In the genomic region with DNA sequence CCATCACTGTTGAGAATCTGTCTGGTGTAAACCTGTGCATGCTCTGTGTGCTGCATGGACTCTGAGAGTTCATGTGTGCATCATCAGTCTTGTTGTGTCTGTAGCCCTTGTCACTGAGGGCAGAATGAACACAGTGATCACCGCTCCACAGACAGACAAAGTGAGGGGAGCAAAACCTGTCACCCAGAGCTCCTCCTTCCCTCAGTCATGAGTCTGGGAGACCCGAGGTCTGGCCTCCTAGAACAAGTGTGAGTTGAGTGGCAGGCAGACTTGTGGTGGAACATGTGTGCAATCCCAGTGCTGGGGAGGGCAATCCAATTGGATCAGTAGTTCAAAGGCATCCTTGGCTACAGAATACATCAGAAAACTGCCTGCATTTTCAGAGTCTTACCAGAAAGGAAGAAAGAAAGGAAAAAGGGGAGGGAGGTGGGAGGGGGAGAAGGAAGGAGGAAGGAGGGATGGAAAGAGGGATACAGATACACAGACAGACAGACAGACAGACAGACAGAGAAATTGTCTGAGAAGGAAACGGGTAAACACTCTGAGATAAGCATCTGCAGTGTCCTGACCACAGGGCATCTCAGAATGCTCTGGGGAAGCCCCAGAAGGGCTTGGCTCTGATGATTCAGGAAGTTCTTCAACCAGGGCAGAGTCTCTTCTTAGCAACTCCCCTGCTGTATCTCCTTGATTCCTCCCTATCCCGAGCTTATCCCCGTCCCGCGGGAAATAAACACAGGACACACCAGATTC, we compare ENCODE assay signal across 8 mouse cellular contexts. TPM values are rescaled to one million over a fixed set of nuclear protein-coding genes. Genes with fewer than 3 reads are reported as not detected.
DNase-seq lines count a peak whose midpoint lies in the region; ATAC-seq lines count a peak whose summit lies in the region.

No protein-coding gene starts in this region.

- H3K4me3 ChIP-seq in liver, embryonic 11.5 days (ENCODE audit: low read depth, low read length): peak overlapping the region; percentile 15; the same call in 1 of the 2 replicates
- no peak overlapping the region for H3K4me3 ChIP-seq in embryonic facial prominence, embryonic 12.5 days
- peak overlapping the region; percentile 20; the same call in 1 of the 2 replicates for H3K4me3 ChIP-seq in limb, embryonic 10.5 days

- no peak overlapping the region for H3K9ac ChIP-seq in liver, embryonic 11.5 days (ENCODE audit: low read depth, low read length)
- H3K9ac ChIP-seq in embryonic facial prominence, embryonic 12.5 days: peak overlapping the region; percentile 33

- H3K4me2 ChIP-seq in liver, embryonic 11.5 days: peak overlapping the region; percentile 56
- peak overlapping the region; percentile 39 for H3K4me2 ChIP-seq in embryonic facial prominence, embryonic 12.5 days (replicated peaks)

- WGBS in liver, embryonic 11.5 days: 16% methylated on average over 7 of the region's 7 CpGs
- WGBS in embryonic facial prominence, embryonic 12.5 days: 22% methylated on average over 7 of the region's 7 CpGs
- 32% methylated on average over 7 of the region's 7 CpGs for WGBS in limb, embryonic 10.5 days

- no peak overlapping the region for H3K27ac ChIP-seq in liver, embryonic 11.5 days (ENCODE audit: low read depth, low read length)
- no peak overlapping the region for H3K27ac ChIP-seq in embryonic facial prominence, embryonic 12.5 days
- H3K27ac ChIP-seq in limb, embryonic 10.5 days: no peak overlapping the region

- ATAC-seq in liver, embryonic 11.5 days (replicated peaks; ENCODE audit: low FRiP score): 0 out of 2 replicates have a peak, but pooled peaks have one; percentile 39
- no peak for ATAC-seq in embryonic facial prominence, embryonic 12.5 days (ENCODE audit: insufficient number of reproducible peaks, insufficient read depth, low FRiP score, low TSS enrichment)

- no peak for DNase-seq in liver, embryonic 11.5 days (ENCODE audit: low spot score)
- DNase-seq in liver: no peak
- no peak for DNase-seq in limb, embryonic 10.5 days (ENCODE audit: low spot score)
- peak; percentile 79 to 84 for DNase-seq in natural killer cell, adult 2 months (ENCODE audit: low spot score in 2 of 2)
- no peak for DNase-seq in cerebellum, adult 11-12 months
- DNase-seq in frontal cortex, adult 2 months (ENCODE audit: extremely low spot score in 1 of 2, low spot score in 1 of 2): no peak
- no peak for DNase-seq in gastrocnemius, postnatal 25 days

- no peaks in the 10 kb centered on the region; the same call in 1 of the 2 replicates for H3K4me1 ChIP-seq in liver, embryonic 11.5 days (replicated peaks; ENCODE audit: control insufficient read depth, insufficient read depth, low read length)
- H3K4me1 ChIP-seq in embryonic facial prominence, embryonic 12.5 days: peaks cover 6% of the 10 kb centered on the region; the same call in 1 of the 2 replicates
- peaks cover 10% of the 10 kb centered on the region for H3K4me1 ChIP-seq in limb, embryonic 10.5 days

- no peaks in the 10 kb centered on the region for H3K27me3 ChIP-seq in liver, embryonic 11.5 days (replicated peaks; ENCODE audit: control insufficient read depth, insufficient read depth, low read length)
- H3K27me3 ChIP-seq in embryonic facial prominence, embryonic 12.5 days: no peaks in the 10 kb centered on the region
- no peaks in the 10 kb centered on the region for H3K27me3 ChIP-seq in limb, embryonic 10.5 days (ENCODE audit: low read depth, poor library complexity, severe bottlenecking)

- no peaks in the 10 kb centered on the region for H3K9me3 ChIP-seq in liver, embryonic 11.5 days (ENCODE audit: control insufficient read depth, low read length)
- no peaks in the 10 kb centered on the region for H3K9me3 ChIP-seq in embryonic facial prominence, embryonic 12.5 days
- no peaks in the 10 kb centered on the region for H3K9me3 ChIP-seq in limb, embryonic 10.5 days (replicated peaks)

- H3K36me3 ChIP-seq in liver, embryonic 11.5 days (ENCODE audit: control insufficient read depth, insufficient read depth, low read length): no peaks in the 10 kb centered on the region
- H3K36me3 ChIP-seq in embryonic facial prominence, embryonic 12.5 days: no peaks in the 10 kb centered on the region
- no peaks in the 10 kb centered on the region for H3K36me3 ChIP-seq in limb, embryonic 10.5 days

RNA-seq across cellular contexts. Expression of gene Zfp974, which starts 4.0 kb away (rescaled TPM):
- 3.5 and 4.4 TPM in 2 replicates for polyA plus RNA-seq in liver, embryonic 11.5 days (2014; fragmentation: Nextera tagmentation; extraction: Ambion mirVana)
- 11.4 and 12.3 TPM in 2 replicates for polyA plus RNA-seq in embryonic facial prominence, embryonic 12.5 days (2016; fragmentation: Nextera tagmentation; extraction: Ambion mirVana)
- polyA plus RNA-seq in limb, embryonic 10.5 days (2016; fragmentation: Nextera tagmentation; extraction: Ambion mirVana): 6.7 and 12.8 TPM in 2 replicates
- polyA plus RNA-seq in frontal cortex, adult 2 months (2012; rRNA removed): 6.2 and 7.4 TPM in 2 replicates
- total RNA-seq in gastrocnemius, postnatal 25 days (2021): 1 to 10 TPM; 3.2 to 5.4 TPM

RNA-seq across cellular contexts. Expression of gene Zfp780b, which starts 45.7 kb away (rescaled TPM):
- 14.1 and 15.4 TPM in 2 replicates for polyA plus RNA-seq in liver, embryonic 11.5 days (2014; fragmentation: Nextera tagmentation; extraction: Ambion mirVana)
- 23.4 and 24.8 TPM in 2 replicates for polyA plus RNA-seq in embryonic facial prominence, embryonic 12.5 days (2016; fragmentation: Nextera tagmentation; extraction: Ambion mirVana)
- 20.2 and 23.6 TPM in 2 replicates for polyA plus RNA-seq in limb, embryonic 10.5 days (2016; fragmentation: Nextera tagmentation; extraction: Ambion mirVana)
- 9.2 and 10.3 TPM in 2 replicates for polyA plus RNA-seq in frontal cortex, adult 2 months (2012; rRNA removed)
- 1 to 10 TPM; 6.3 to 7.2 TPM for total RNA-seq in gastrocnemius, postnatal 25 days (2021)

Comparison
In these comparisons a context has a peak if more than half of its experiments do, and no peak if none do; other contexts are left out.
1. DNase-seq: peak in natural killer cell, adult 2 months (2 of 2); none in liver, embryonic 11.5 days (single experiment), liver (single experiment), limb, embryonic 10.5 days (single experiment), cerebellum, adult 11-12 months (single experiment), frontal cortex, adult 2 months (0 of 2) and gastrocnemius, postnatal 25 days (single experiment).